Mouse (Mus musculus): Measurements from ENCODE around the gene Ipo11. TPM values are rescaled to one million over a fixed set of nuclear protein-coding genes. Genes with fewer than 3 reads are reported as not detected.
A peak's percentile ranks its signal among the peaks of the same experiment; 100 is the strongest.

The Ipo11 gene
- polyA plus RNA-seq, 1 experiment from 2014 or later, result 17.1 TPM

DNA sequence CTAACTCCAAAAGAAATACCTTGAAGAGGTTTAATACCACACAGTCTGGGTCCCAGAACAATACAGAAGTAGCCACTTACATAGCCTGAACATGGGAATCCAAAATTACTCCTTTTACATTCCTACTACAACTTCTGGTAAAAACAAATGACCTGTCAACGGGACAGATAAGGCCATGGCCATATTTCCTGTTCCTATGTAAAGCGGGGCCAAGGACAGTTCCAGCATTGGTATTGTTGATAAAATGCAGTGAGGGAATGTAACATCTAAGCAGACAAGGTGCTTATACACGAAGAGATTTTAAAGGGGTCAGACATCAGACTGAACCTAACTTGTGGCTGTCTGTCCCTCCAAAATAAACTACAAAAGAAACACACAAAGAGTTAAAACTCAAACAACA is 91.8 kb downstream of the Ipo11 start:
- Histone ChIP-seq H3K4me3 (ENCODE audit: low read depth, low read length) (no peak overlapping the region), H3K9me3 (ENCODE audit: low read length) (no peaks in the 10 kb centered on the region), H3K36me3 (replicated peaks; ENCODE audit: insufficient read depth, low read length) (peaks cover 3% of the 10 kb centered on the region; the same call in 1 of the 2 replicates), H3K4me1 (ENCODE audit: insufficient read depth) (no peaks in the 10 kb centered on the region), H3K27me3 (ENCODE audit: insufficient read depth, low read length) (no peaks in the 10 kb centered on the region), H3K27ac (ENCODE audit: low read depth) (no peak overlapping the region), H3K4me2 (ENCODE audit: low read depth, low read length) (no peak overlapping the region), H3K9ac (replicated peaks) (no peak overlapping the region)
- DNase-seq, result no peak
- TF ChIP-seq EP300 (IDR thresholded peaks at IDR 0.05; ENCODE audit: low read depth), result 0 out of 2 replicates have a peak, but pooled peaks have one; percentile 44
- no peak for TF ChIP-seq CTCF (IDR thresholded peaks at IDR 0.05; ENCODE audit: low read depth)
- ATAC-seq, result no peak; the same call in 1 of the 2 replicates
- WGBS (ENCODE audit: insufficient replicate concordance), result 45% methylated on average over 3 of the region's 3 CpGs

DNA sequence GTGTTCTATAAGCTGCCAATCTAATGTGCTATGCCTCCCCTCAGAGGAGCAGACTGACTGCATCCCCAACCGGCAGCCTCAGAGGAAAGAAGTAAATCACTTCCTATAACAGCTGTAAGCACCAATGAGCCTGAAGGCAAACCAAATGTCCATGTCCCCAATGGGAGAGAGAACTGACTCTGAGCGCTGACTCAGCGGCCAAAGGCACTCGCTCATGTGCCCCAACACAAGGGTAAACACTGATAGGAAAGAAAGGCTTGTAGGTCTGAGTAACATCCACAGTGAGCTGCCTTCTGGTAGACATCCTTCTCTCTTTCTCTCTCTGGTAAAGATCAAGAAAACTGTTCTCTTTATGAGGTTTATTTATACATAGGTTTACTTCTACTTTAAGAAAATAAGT is 94.2 kb downstream of the Ipo11 start:
- DNase-seq (no peak), ATAC-seq (0 out of 2 replicates have a peak, but pooled peaks have one; percentile 35)
- Histone ChIP-seq H3K9ac (replicated peaks) (no peak overlapping the region), H3K36me3 (replicated peaks; ENCODE audit: insufficient read depth, low read length) (peaks cover 3% of the 10 kb centered on the region; the same call in 1 of the 2 replicates), H3K27me3 (ENCODE audit: insufficient read depth, low read length) (no peaks in the 10 kb centered on the region), H3K4me2 (ENCODE audit: low read depth, low read length) (no peak overlapping the region), H3K27ac (ENCODE audit: low read depth) (no peak overlapping the region), H3K9me3 (ENCODE audit: low read length) (no peaks in the 10 kb centered on the region), H3K4me3 (ENCODE audit: low read depth, low read length) (no peak overlapping the region), H3K4me1 (ENCODE audit: insufficient read depth) (no peaks in the 10 kb centered on the region)
- WGBS (ENCODE audit: insufficient replicate concordance), result 73% methylated on average over 4 of the region's 4 CpGs
- TF ChIP-seq EP300 (IDR thresholded peaks at IDR 0.05; ENCODE audit: low read depth) (no peak), CTCF (IDR thresholded peaks at IDR 0.05; ENCODE audit: low read depth) (no peak)

DNA sequence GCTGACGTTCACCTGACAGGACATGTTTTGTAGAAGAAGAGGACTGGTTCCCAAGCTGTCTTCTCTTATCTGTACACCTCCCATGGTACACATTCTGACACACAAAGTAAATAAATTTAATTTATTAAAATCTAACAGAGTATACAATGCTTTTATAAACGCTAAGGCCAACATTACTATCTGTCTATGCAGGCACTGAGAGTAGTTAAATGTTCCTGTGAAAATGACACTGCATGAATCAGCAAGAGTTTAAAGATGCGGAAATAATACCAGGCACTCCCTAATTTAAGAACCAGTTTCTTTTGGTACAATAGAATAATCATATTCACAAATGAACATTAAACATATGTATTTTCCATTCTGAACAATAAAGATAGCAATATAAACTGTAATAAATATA is 98.0 kb downstream of the Ipo11 start:
- WGBS (ENCODE audit: insufficient replicate concordance), result 70% methylated on average over 3 of the region's 3 CpGs
- Histone ChIP-seq H3K9me3 (ENCODE audit: low read length) (no peaks in the 10 kb centered on the region), H3K4me2 (ENCODE audit: low read depth, low read length) (no peak overlapping the region), H3K4me1 (ENCODE audit: insufficient read depth) (no peaks in the 10 kb centered on the region), H3K27me3 (ENCODE audit: insufficient read depth, low read length) (no peaks in the 10 kb centered on the region), H3K36me3 (replicated peaks; ENCODE audit: insufficient read depth, low read length) (peaks cover 3% of the 10 kb centered on the region; the same call in 1 of the 2 replicates), H3K27ac (ENCODE audit: low read depth) (peak overlapping the region; percentile 18; the same call in 1 of the 2 replicates), H3K4me3 (ENCODE audit: low read depth, low read length) (no peak overlapping the region), H3K9ac (replicated peaks) (no peak overlapping the region)
- DNase-seq, result no peak
- ATAC-seq, result peak; percentile 67
- TF ChIP-seq EP300 (IDR thresholded peaks at IDR 0.05; ENCODE audit: low read depth) (peak; percentile 80), CTCF (IDR thresholded peaks at IDR 0.05; ENCODE audit: low read depth) (no peak)

DNA sequence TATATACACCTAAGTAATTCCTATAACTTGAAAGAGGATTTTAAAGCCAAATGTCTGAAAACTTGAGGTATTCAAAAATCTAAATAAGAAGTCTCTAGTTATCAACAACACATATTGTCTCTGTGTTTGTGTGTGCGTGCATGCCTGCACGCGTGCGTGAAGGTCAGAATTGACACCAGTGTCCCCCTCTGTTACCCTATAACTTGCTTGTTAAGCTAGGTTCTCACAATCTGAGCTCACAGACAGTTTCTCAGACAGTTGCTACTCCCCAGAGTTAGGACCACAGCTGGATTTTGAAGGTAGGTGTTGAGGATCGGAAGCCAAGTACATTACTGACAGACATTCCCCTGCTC is 100.3 kb downstream of the Ipo11 start:
- H3K27me3 ChIP-seq (ENCODE audit: insufficient read depth, low read length), result no peaks in the 10 kb centered on the region
- H3K4me2 ChIP-seq (ENCODE audit: low read depth, low read length), result peak overlapping the region; percentile 56; the same call in 1 of the 2 replicates
- no peak for DNase-seq
- no peak for ATAC-seq
- no peaks in the 10 kb centered on the region; the same call in 1 of the 2 replicates for H3K36me3 ChIP-seq (replicated peaks; ENCODE audit: insufficient read depth, low read length)
- no peaks in the 10 kb centered on the region for H3K4me1 ChIP-seq (ENCODE audit: insufficient read depth)
- H3K27ac ChIP-seq (ENCODE audit: low read depth), result peak overlapping the region; percentile 13; the same call in 1 of the 2 replicates
- H3K9me3 ChIP-seq (ENCODE audit: low read length), result no peaks in the 10 kb centered on the region
- WGBS (ENCODE audit: insufficient replicate concordance), result 36% methylated on average over 5 of the region's 5 CpGs
- no peak for TF ChIP-seq EP300 (IDR thresholded peaks at IDR 0.05; ENCODE audit: low read depth)
- TF ChIP-seq CTCF (IDR thresholded peaks at IDR 0.05; ENCODE audit: low read depth), result no peak
- peak overlapping the region; percentile 25; the same call in 1 of the 2 replicates for H3K4me3 ChIP-seq (ENCODE audit: low read depth, low read length)
- no peak overlapping the region for H3K9ac ChIP-seq (replicated peaks)

DNA sequence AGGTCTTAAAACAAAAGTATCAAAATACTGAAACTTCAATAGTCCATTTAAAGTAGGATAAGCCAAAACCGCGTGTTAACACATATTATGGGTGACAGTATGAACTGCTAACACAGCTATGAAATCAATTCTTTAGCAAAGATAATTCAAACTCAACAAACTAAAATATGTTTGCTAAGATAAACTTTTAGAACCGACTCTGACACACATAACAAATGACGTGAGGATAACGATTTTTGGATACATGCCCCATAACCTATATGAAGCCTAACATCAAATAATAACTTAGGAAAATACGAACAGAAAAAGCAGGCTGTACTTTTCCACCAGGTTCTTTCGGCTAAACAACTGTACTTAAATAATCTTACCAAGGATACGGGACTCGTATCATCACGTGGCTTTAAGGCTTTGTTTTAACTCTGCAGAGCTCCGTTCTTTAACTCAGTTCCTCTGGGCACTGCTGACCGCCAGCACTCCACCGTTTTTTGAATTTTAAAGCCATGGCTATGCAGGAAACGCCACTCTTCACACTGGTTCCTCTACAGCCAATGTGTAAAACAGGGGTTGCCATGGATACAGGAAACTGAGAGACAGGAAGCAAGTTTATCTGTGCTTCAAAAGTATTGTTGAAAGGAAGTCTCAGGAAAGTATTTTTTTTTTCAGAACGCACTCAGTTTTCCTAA is 100.8 kb downstream of the Ipo11 start:
- TF ChIP-seq CTCF (IDR thresholded peaks at IDR 0.05; ENCODE audit: low read depth) (no peak), EP300 (IDR thresholded peaks at IDR 0.05; ENCODE audit: low read depth) (no peak; the same call in none of the 2 replicates)
- peak overlapping the region; percentile 56 for H3K4me2 ChIP-seq (ENCODE audit: low read depth, low read length)
- ATAC-seq (peak; percentile 70), DNase-seq (no peak)
- no peaks in the 10 kb centered on the region for H3K27me3 ChIP-seq (ENCODE audit: insufficient read depth, low read length)
- no peak overlapping the region for H3K27ac ChIP-seq (ENCODE audit: low read depth)
- H3K9me3 ChIP-seq (ENCODE audit: low read length), result no peaks in the 10 kb centered on the region
- 22% methylated on average over 15 of the region's 15 CpGs for whole genome bisulfite sequencing (ENCODE audit: insufficient replicate concordance)
- H3K4me3 ChIP-seq (ENCODE audit: low read depth, low read length), result peak overlapping the region; percentile 25
- H3K9ac ChIP-seq (replicated peaks), result no peak overlapping the region
- no peaks in the 10 kb centered on the region for H3K4me1 ChIP-seq (ENCODE audit: insufficient read depth)
- H3K36me3 ChIP-seq (replicated peaks; ENCODE audit: insufficient read depth, low read length), result no peaks in the 10 kb centered on the region; the same call in 1 of the 2 replicates

GRCm38 (mm10) chr13:106830029-106830428 is 106.7 kb downstream of the Ipo11 start:
- TF ChIP-seq EP300 (IDR thresholded peaks at IDR 0.05; ENCODE audit: low read depth) (no peak), CTCF (IDR thresholded peaks at IDR 0.05; ENCODE audit: low read depth) (no peak)
- Histone ChIP-seq H3K36me3 (replicated peaks; ENCODE audit: insufficient read depth, low read length) (peaks cover 4% of the 10 kb centered on the region; the same call in 1 of the 2 replicates), H3K9me3 (ENCODE audit: low read length) (no peaks in the 10 kb centered on the region), H3K4me1 (ENCODE audit: insufficient read depth) (peaks cover 8% of the 10 kb centered on the region; the same call in 1 of the 2 replicates), H3K27me3 (ENCODE audit: insufficient read depth, low read length) (no peaks in the 10 kb centered on the region), H3K27ac (ENCODE audit: low read depth) (no peak overlapping the region), H3K4me3 (ENCODE audit: low read depth, low read length) (no peak overlapping the region), H3K9ac (replicated peaks) (no peak overlapping the region), H3K4me2 (ENCODE audit: low read depth, low read length) (no peak overlapping the region)
- 62% methylated on average over 6 of the region's 6 CpGs for WGBS (ENCODE audit: insufficient replicate concordance)
- no peak for ATAC-seq
- no peak for DNase-seq
